Mouse (Mus musculus): ENCODE measurements around the gene Zkscan4.

Gene Zkscan4

GRCm38 (mm10) chr13:21506221-21506649 lies 27.5 kb downstream of the Zkscan4 start:
- DNase-seq (ENCODE audit: extremely low spot score, low read depth, low spot score) = peak; percentile 44

GRCm38 (mm10) chr13:21530136-21530535 lies 51.4 kb downstream of the Zkscan4 start:
- peak; percentile 3 for DNase-seq (ENCODE audit: extremely low spot score, low read depth, low spot score)

- DNase-seq (ENCODE audit: extremely low spot score, low read depth, low spot score) = peak; percentile 47
Measured at GRCm38 (mm10) chr13:21530781-21531201, 52.1 kb downstream of the Zkscan4 start, which contains the start of gene Zkscan8. Gene Zkscan8, minus strand, starts transcription at chr13:21531120.

Data from hindlimb bud, embryonic 11.5 days (tissue).